Mouse (Mus musculus): ENCODE measurements around the gene Steap2. TPM values are rescaled to one million over a fixed set of nuclear protein-coding genes. Genes with fewer than 3 reads are reported as not detected.

Steap2 gene
- polyA plus RNA-seq, 1 experiment from 2014 or later: 25.8 TPM

- no peak for ATAC-seq (ENCODE audit: low FRiP score, low TSS enrichment)
- Histone ChIP-seq H3K4me3 (ENCODE audit: low read length) (no peak overlapping the region), H3K27ac (ENCODE audit: low read length) (no peak overlapping the region), H3K9ac (replicated peaks; ENCODE audit: low read length) (no peak overlapping the region), H3K27me3 (ENCODE audit: insufficient read depth, low read length) (no peaks in the 10 kb centered on the region), H3K4me2 (replicated peaks; ENCODE audit: low read depth, low read length) (no peak overlapping the region), H3K4me1 (ENCODE audit: insufficient read depth, low read length) (no peaks in the 10 kb centered on the region), H3K36me3 (ENCODE audit: insufficient read depth, low read length) (no peaks in the 10 kb centered on the region), H3K9me3 (ENCODE audit: low read length) (no peaks in the 10 kb centered on the region)
- 55% methylated on average over 2 of the region's 2 CpGs for WGBS
Observed at GRCm38 (mm10) chr5:5638496-5638895, 55.9 kb downstream of the Steap2 start.

- WGBS: 69% methylated on average over 3 of the region's 3 CpGs
- H3K9me3 ChIP-seq (ENCODE audit: low read length): no peaks in the 10 kb centered on the region
- no peak overlapping the region for H3K27ac ChIP-seq (ENCODE audit: low read length)
- no peaks in the 10 kb centered on the region for H3K36me3 ChIP-seq (ENCODE audit: insufficient read depth, low read length)
- H3K4me2 ChIP-seq (replicated peaks; ENCODE audit: low read depth, low read length): no peak overlapping the region
- no peak overlapping the region for H3K9ac ChIP-seq (replicated peaks; ENCODE audit: low read length)
- no peak for ATAC-seq (ENCODE audit: low FRiP score, low TSS enrichment)
- H3K4me3 ChIP-seq (ENCODE audit: low read length): no peak overlapping the region
- H3K27me3 ChIP-seq (ENCODE audit: insufficient read depth, low read length): no peaks in the 10 kb centered on the region
- H3K4me1 ChIP-seq (ENCODE audit: insufficient read depth, low read length): no peaks in the 10 kb centered on the region
Observed at GRCm38 (mm10) chr5:5625491-5625890, 68.9 kb downstream of the Steap2 start.

- Histone ChIP-seq H3K9me3 (ENCODE audit: low read length) (no peaks in the 10 kb centered on the region), H3K4me2 (replicated peaks; ENCODE audit: low read depth, low read length) (no peak overlapping the region), H3K4me3 (ENCODE audit: low read length) (no peak overlapping the region), H3K27ac (ENCODE audit: low read length) (no peak overlapping the region), H3K27me3 (ENCODE audit: insufficient read depth, low read length) (no peaks in the 10 kb centered on the region), H3K36me3 (ENCODE audit: insufficient read depth, low read length) (no peaks in the 10 kb centered on the region), H3K4me1 (ENCODE audit: insufficient read depth, low read length) (no peaks in the 10 kb centered on the region), H3K9ac (replicated peaks; ENCODE audit: low read length) (no peak overlapping the region)
- 64% methylated on average over 4 of the region's 4 CpGs for WGBS
- ATAC-seq (ENCODE audit: low FRiP score, low TSS enrichment): no peak
Observed at GRCm38 (mm10) chr5:5618329-5618728, 76.0 kb downstream of the Steap2 start.

Other genes with a start within 250 kb of the Steap2 start
- gene 1700015F17Rik, start 215.4 kb downstream of the Steap2 start, polyA plus RNA-seq (2015; fragmentation: Nextera tagmentation; extraction: Ambion mirVana): not detected in 2 replicates
- gene Cldn12, start 179.6 kb downstream of the Steap2 start, polyA plus RNA-seq (2015; fragmentation: Nextera tagmentation; extraction: Ambion mirVana): 36.6 and 42.2 TPM in 2 replicates
- gene Gtpbp10, start 135.0 kb downstream of the Steap2 start, polyA plus RNA-seq (2015; fragmentation: Nextera tagmentation; extraction: Ambion mirVana): 31.9 and 32.4 TPM in 2 replicates
- 0.77 and 0.86 TPM in 2 replicates for gene Gm8773, start 120.8 kb downstream of the Steap2 start, polyA plus RNA-seq (2015; fragmentation: Nextera tagmentation; extraction: Ambion mirVana)
- gene Cfap69, start 30.3 kb downstream of the Steap2 start, polyA plus RNA-seq (2015; fragmentation: Nextera tagmentation; extraction: Ambion mirVana): 2.8 and 4.2 TPM in 2 replicates
- 13.2 and 13.6 TPM in 2 replicates for gene Steap1, start 54.7 kb upstream of the Steap2 start, polyA plus RNA-seq (2015; fragmentation: Nextera tagmentation; extraction: Ambion mirVana)